Mouse (Mus musculus): Measurements from ENCODE around the gene Zdhhc23.

- TF ChIP-seq CTCF (IDR thresholded peaks at IDR 0.05 in 2 of 3, conservative IDR thresholded peaks at IDR 0.05 in 1 of 3; ENCODE audit: control insufficient read depth in 1 of 3, insufficient read depth in 1 of 3, low read depth in 2 of 3, low read length in 3 of 3, poor library complexity in 1 of 3, severe bottlenecking in 1 of 3) (no peak), ZMIZ1 (IDR thresholded peaks at IDR 0.05; ENCODE audit: low read depth, low read length) (no peak), USF2 (IDR thresholded peaks at IDR 0.05; ENCODE audit: borderline replicate concordance in 1 of 2, insufficient read depth in 1 of 2, low read depth in 1 of 2, low read length in 2 of 2) (no peak), E2F4 (IDR thresholded peaks at IDR 0.05; ENCODE audit: borderline replicate concordance, low read depth, low read length) (no peak), POLR2A (IDR thresholded peaks at IDR 0.05; ENCODE audit: control insufficient read depth in 1 of 2, insufficient read depth in 1 of 2, low read depth in 1 of 2, low read length in 2 of 2, poor library complexity in 1 of 2) (no peak)
These were observed 19.5 kb upstream of the Zdhhc23 start for GRCm38 (mm10) chr16:43999111-43999510.
